Mouse (Mus musculus): ENCODE data around the gene Pstk. TPM values are rescaled to one million over a fixed set of nuclear protein-coding genes. Genes with fewer than 3 reads are reported as not detected.
A peak's percentile ranks its signal among the peaks of the same experiment; 100 is the strongest.
"Not testable (repeated sequence)": the region's sequence is repeated elsewhere in the genome, so short reads cannot be mapped to it uniquely, and the experiment has no call there.

Pstk gene
- polyA plus RNA-seq, 1 experiment = 44.2 TPM

- TF ChIP-seq CTCF (IDR thresholded peaks at IDR 0.05; ENCODE audit: borderline replicate concordance, insufficient read depth, low read length) (no peak), POLR2A (IDR thresholded peaks at IDR 0.05; ENCODE audit: low read depth, low read length) (no peak)
- peak overlapping the region; percentile 88 for H3K4me3 ChIP-seq (ENCODE audit: insufficient read depth, low read length)
- H3K27ac ChIP-seq (ENCODE audit: insufficient read depth, low read length) = no peak overlapping the region
- no peaks in the 10 kb centered on the region for H3K4me1 ChIP-seq (ENCODE audit: control insufficient read depth, insufficient read depth, low read length)
Measured at GRCm38 (mm10) chr7:131411221-131411940, 40.4 kb downstream of the Pstk start.

GRCm38 (mm10) chr7:131411941-131412270 lies 41.0 kb downstream of the Pstk start:
- H3K4me3 ChIP-seq (ENCODE audit: insufficient read depth, low read length) = no peak overlapping the region; the same call in 1 of the 2 replicates
- TF ChIP-seq CTCF (IDR thresholded peaks at IDR 0.05; ENCODE audit: borderline replicate concordance, insufficient read depth, low read length) (no peak), POLR2A (IDR thresholded peaks at IDR 0.05; ENCODE audit: low read depth, low read length) (no peak)
- H3K27ac ChIP-seq (ENCODE audit: insufficient read depth, low read length) = no peak overlapping the region
- H3K4me1 ChIP-seq (ENCODE audit: control insufficient read depth, insufficient read depth, low read length) = no peaks in the 10 kb centered on the region

- not testable (repeated sequence) for H3K27ac ChIP-seq (ENCODE audit: insufficient read depth, low read length); H3K4me1 ChIP-seq (ENCODE audit: control insufficient read depth, insufficient read depth, low read length); H3K4me3 ChIP-seq (ENCODE audit: insufficient read depth, low read length)
Measured at GRCm38 (mm10) chr7:131416742-131417141, 45.8 kb downstream of the Pstk start.

GRCm38 (mm10) chr7:131417605-131418004 lies 46.7 kb downstream of the Pstk start:
- no peak overlapping the region for H3K4me3 ChIP-seq (ENCODE audit: insufficient read depth, low read length)
- H3K27ac ChIP-seq (ENCODE audit: insufficient read depth, low read length) = no peak overlapping the region
- H3K4me1 ChIP-seq (ENCODE audit: control insufficient read depth, insufficient read depth, low read length) = no peaks in the 10 kb centered on the region
- TF ChIP-seq CTCF (IDR thresholded peaks at IDR 0.05; ENCODE audit: borderline replicate concordance, insufficient read depth, low read length) (no peak), POLR2A (IDR thresholded peaks at IDR 0.05; ENCODE audit: low read depth, low read length) (no peak)

- Histone ChIP-seq H3K27ac (ENCODE audit: insufficient read depth, low read length) (no peak overlapping the region), H3K4me1 (ENCODE audit: control insufficient read depth, insufficient read depth, low read length) (no peaks in the 10 kb centered on the region), H3K4me3 (ENCODE audit: insufficient read depth, low read length) (no peak overlapping the region)
- TF ChIP-seq POLR2A (IDR thresholded peaks at IDR 0.05; ENCODE audit: low read depth, low read length) = no peak
- TF ChIP-seq CTCF (IDR thresholded peaks at IDR 0.05; ENCODE audit: borderline replicate concordance, insufficient read depth, low read length) = no peak
Measured at GRCm38 (mm10) chr7:131424912-131425311, 54.0 kb downstream of the Pstk start.

DNA sequence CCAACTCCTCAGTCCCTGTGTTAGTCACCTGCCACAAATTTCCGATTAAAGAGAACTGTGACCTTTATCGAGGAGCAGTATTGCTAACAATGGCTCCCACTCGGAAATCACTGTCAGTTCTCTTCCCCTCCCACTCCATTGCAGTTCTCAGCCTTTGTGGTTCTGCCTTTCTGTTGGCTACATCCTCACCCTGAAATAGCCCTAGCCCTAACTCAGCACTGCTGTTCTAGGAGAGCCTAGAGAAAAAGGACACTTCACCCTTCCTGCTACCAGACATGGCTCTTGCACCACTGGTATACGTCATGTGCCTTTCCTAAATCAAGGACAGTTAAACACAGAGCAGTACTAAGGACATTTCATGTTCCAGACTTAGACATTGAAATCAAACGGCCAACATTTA lies 56.4 kb downstream of the Pstk start:
- H3K27ac ChIP-seq (ENCODE audit: insufficient read depth, low read length) = no peak overlapping the region
- H3K4me1 ChIP-seq (ENCODE audit: control insufficient read depth, insufficient read depth, low read length) = no peaks in the 10 kb centered on the region
- TF ChIP-seq POLR2A (IDR thresholded peaks at IDR 0.05; ENCODE audit: low read depth, low read length) (no peak), CTCF (IDR thresholded peaks at IDR 0.05; ENCODE audit: borderline replicate concordance, insufficient read depth, low read length) (no peak)
- no peak overlapping the region for H3K4me3 ChIP-seq (ENCODE audit: insufficient read depth, low read length)

DNA sequence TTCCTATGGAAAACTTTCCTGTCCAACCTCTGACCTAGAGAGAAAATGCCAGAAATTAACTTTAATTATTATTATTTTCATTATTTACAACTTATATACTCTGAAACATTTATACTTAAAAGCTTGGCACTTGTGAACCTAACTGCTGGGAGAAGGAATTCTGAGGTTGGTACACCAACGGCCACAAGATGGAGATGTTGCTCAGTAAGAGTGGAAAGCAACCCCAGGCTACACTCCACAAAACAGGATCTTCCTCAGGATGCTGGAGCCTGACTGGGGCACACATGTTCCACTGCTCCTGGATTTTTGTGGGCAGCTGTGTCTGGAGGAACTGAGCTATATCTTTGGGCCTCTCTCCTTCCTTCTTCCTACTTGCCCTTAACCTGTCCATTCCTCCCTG lies 61.3 kb downstream of the Pstk start:
- Histone ChIP-seq H3K27ac (ENCODE audit: insufficient read depth, low read length) (no peak overlapping the region), H3K4me1 (ENCODE audit: control insufficient read depth, insufficient read depth, low read length) (no peaks in the 10 kb centered on the region), H3K4me3 (ENCODE audit: insufficient read depth, low read length) (no peak overlapping the region)
- TF ChIP-seq CTCF (IDR thresholded peaks at IDR 0.05; ENCODE audit: borderline replicate concordance, insufficient read depth, low read length) (no peak), POLR2A (IDR thresholded peaks at IDR 0.05; ENCODE audit: low read depth, low read length) (no peak)

DNA sequence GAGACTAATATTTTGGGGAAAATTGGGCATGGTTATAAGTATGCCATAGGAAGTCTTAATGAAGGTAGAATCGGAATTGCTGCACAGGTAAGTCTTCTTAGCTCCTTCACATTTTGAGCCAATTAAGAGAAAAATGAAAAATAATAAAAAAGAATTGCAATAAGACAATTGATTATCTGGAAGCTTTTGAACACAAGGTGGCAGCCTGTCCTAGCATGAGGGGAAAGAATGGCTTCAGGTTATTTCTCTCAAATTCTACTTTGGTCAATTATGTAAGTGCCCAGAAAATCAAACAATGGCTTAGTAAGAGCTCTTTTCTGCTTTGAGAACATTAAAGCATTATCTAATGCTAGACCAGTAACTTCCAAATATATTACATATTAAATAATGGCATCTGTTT lies 63.3 kb downstream of the Pstk start:
- TF ChIP-seq POLR2A (IDR thresholded peaks at IDR 0.05; ENCODE audit: low read depth, low read length) = no peak
- TF ChIP-seq CTCF (IDR thresholded peaks at IDR 0.05; ENCODE audit: borderline replicate concordance, insufficient read depth, low read length) = no peak
- no peak overlapping the region for H3K4me3 ChIP-seq (ENCODE audit: insufficient read depth, low read length)
- H3K4me1 ChIP-seq (ENCODE audit: control insufficient read depth, insufficient read depth, low read length) = no peaks in the 10 kb centered on the region
- H3K27ac ChIP-seq (ENCODE audit: insufficient read depth, low read length) = no peak overlapping the region

DNA sequence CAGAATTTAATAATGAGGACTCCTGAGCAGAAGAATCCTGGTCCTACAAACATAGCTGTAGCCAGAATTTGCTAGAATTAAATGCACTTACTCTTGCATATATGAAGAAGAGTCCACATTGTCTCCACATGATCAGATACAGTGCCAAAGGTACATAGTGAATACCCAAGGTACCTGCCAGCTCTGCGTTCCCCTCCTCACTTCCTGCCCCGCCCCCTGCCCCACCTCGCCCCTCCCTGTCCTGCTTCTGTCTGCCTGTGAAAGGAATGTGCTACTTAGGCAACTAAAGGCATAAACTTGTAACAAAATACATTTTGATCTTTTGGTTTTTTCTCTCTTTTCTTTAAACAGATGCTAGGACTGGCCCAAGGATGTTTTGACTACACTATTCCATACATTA lies 66.1 kb downstream of the Pstk start:
- H3K4me3 ChIP-seq (ENCODE audit: insufficient read depth, low read length) = no peak overlapping the region
- no peak overlapping the region for H3K27ac ChIP-seq (ENCODE audit: insufficient read depth, low read length)
- no peaks in the 10 kb centered on the region for H3K4me1 ChIP-seq (ENCODE audit: control insufficient read depth, insufficient read depth, low read length)
- TF ChIP-seq CTCF (IDR thresholded peaks at IDR 0.05; ENCODE audit: borderline replicate concordance, insufficient read depth, low read length) (no peak), POLR2A (IDR thresholded peaks at IDR 0.05; ENCODE audit: low read depth, low read length) (no peak)

Other genes with a start within 250 kb of the Pstk start
- gene 4933402N03Rik, start 224.8 kb upstream of the Pstk start, polyA plus RNA-seq (2011; ENCODE audit: insufficient read length, low read depth, missing spikeins) = not detected in 2 replicates
- not detected in 2 replicates for gene 5430419D17Rik, start 196.7 kb upstream of the Pstk start, polyA plus RNA-seq (2011; ENCODE audit: insufficient read length, low read depth, missing spikeins)
- not detected in 2 replicates for gene Cuzd1, start 48.8 kb upstream of the Pstk start, polyA plus RNA-seq (2011; ENCODE audit: insufficient read length, low read depth, missing spikeins)
- gene Fam24b, start 41.6 kb upstream of the Pstk start, polyA plus RNA-seq (2011; ENCODE audit: insufficient read length, low read depth, missing spikeins) = not detected in 2 replicates
- not detected in 2 replicates for gene Fam24a, start 37.3 kb upstream of the Pstk start, polyA plus RNA-seq (2011; ENCODE audit: insufficient read length, low read depth, missing spikeins)
- gene 2310057M21Rik, start 8.4 kb upstream of the Pstk start, polyA plus RNA-seq (2011; ENCODE audit: insufficient read length, low read depth, missing spikeins) = 20.2 and 21.2 TPM in 2 replicates
- gene Ikzf5, start 39.4 kb downstream of the Pstk start, polyA plus RNA-seq (2011; ENCODE audit: insufficient read length, low read depth, missing spikeins) = 29.7 and 30.7 TPM in 2 replicates
- 105 and 109 TPM in 2 replicates for gene Acadsb, start 39.5 kb downstream of the Pstk start, polyA plus RNA-seq (2011; ENCODE audit: insufficient read length, low read depth, missing spikeins)
- gene Hmx3, start 171.7 kb downstream of the Pstk start, polyA plus RNA-seq (2011; ENCODE audit: insufficient read length, low read depth, missing spikeins) = not detected in 2 replicates
- gene Hmx2, start 177.6 kb downstream of the Pstk start, polyA plus RNA-seq (2011; ENCODE audit: insufficient read length, low read depth, missing spikeins) = not detected in 2 replicates
- gene Bub3, start 189.1 kb downstream of the Pstk start, polyA plus RNA-seq (2011; ENCODE audit: insufficient read length, low read depth, missing spikeins) = 89.7 and 99.4 TPM in 2 replicates

Data from embryonic fibroblast, embryonic 13.5 days (primary cell).